Mouse (Mus musculus): Measurements from ENCODE around the gene Supt5.

GRCm38 (mm10) chr7:28358431-28358830, 19.9 kb upstream of the Supt5 start:
- no peak for TF ChIP-seq CTCF (IDR thresholded peaks at IDR 0.05; ENCODE audit: low read depth)
- TF ChIP-seq EP300 (optimal IDR thresholded peaks at IDR 0.05): no peak

Data from stomach, postnatal 0 days (tissue).